Mouse (Mus musculus) cerebellum, adult 2 months (tissue): Measurements from ENCODE around the gene Slc4a3.

Experiments used
- CTCF ChIP-seq: fragments of 200-500 bp; IDR thresholded peaks from 2 replicates; pipeline ENCODE4 v1.5.1; 2011; ENCODE audit warnings: low read depth, mild to moderate bottlenecking, control low read depth, low read length, moderate library complexity, borderline replicate concordance; ENCODE audit not compliant: insufficient read depth
- POLR2A ChIP-seq: fragments of 200-500 bp; IDR thresholded peaks from 2 replicates; pipeline ENCODE4 v1.6.1; 2011; ENCODE audit warnings: low read length, control low read depth, borderline replicate concordance; ENCODE audit not compliant: insufficient read depth

DNA sequence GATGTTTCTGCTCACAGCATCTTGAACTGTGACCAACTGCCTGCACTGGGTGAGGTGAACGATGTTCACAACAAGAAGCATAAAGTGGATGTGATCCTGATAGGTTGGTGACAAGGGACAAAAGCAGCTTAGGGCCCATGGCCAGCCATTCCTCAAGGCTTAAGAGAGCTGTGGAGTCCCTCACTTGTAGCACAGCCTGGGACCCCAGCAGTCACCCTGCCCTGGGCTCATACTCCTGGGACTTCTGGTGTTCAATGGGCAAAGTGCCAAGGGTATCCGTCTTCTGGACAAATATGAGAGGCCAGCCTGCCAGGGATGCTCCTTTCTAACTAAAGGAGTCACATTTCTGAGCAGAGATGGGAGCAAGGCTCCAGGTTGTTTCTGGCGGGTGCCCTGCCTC lies 49.9 kb downstream of the Slc4a3 start:
- no peak for TF ChIP-seq CTCF
- no peak for TF ChIP-seq POLR2A
